Mouse (Mus musculus) megakaryocyte, adult 5-6 weeks (primary cell): ENCODE measurements around the gene Liph. TPM values are rescaled to one million over a fixed set of nuclear protein-coding genes. Genes with fewer than 3 reads are reported as not detected.
A peak's percentile ranks its signal among the peaks of the same experiment; 100 is the strongest.
"Not testable (repeated sequence)": the region's sequence is repeated elsewhere in the genome, so short reads cannot be mapped to it uniquely, and the experiment has no call there.

ENCODE experiments used
- ATAC-seq: 2 replicates; pipeline ENCODE4 v1.8.0; 2016; ENCODE audit warnings: mild to moderate bottlenecking, inconsistent platforms; ENCODE audit not compliant: poor library complexity, severe bottlenecking
- total RNA-seq, 2 experiments: library from RNA; stranded (forward) in 1 of 2; stranded (reverse) in 1 of 2; fragments of 153-499, 151-499 nt in 1 of 2; fragments of 221-1000, 200-1000 nt in 1 of 2; gene quantifications; 2 replicates each; pipeline versions ENCODE4 v1.2.3 to v1.2.4; 2015 to 2017

The Liph gene
- total RNA-seq (2015) (not detected in 2 replicates), total RNA-seq (2017) (0.84 TPM in 1 of 2 replicates, not detected in the other)

DNA sequence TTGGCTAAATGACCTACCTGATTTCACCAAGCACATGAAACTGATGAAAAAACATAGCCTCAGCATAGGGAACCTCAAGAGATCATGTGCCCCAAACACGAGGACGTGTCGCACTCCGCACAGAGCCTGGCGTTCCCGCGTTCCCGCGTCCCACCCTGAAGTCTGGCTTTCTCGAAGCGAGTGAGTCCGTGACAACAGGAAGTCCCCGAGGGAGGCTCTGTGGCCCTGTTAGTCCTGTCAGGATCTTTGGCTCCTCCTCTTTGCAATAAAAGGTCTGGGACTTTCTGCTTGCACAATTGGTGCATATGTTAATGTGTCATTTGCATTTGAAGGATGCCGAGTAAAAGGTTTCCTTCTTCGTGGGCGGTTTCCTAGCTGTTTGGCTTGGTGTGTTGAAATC lies at the start of gene Liph:
TSS of gene Liph (minus strand) at position 360 of the 400 bp plus-strand sequence.
- ATAC-seq = peak; percentile 74

DNA sequence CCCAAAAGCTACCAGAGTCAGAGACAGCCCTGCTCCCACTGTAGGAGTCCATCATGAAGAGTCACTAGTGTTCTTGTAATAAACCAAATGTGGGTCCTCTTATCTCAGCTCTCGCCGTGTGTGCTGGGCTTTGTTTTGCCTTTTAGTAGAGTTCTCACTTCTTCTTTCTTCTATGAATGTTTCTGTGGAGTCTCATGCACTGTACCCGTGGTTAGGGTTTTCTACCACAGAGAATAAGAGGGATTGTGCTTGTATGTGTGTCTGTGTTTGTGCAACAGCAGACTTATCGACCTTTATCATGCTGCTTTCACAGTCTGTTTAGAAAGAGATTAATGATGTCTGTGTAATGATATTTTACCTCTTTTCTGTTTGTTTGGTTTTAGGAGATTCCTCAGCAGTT lies 48.4 kb upstream of the Liph start:
- ATAC-seq = peak; percentile 52; the same call in 1 of the 2 replicates

DNA sequence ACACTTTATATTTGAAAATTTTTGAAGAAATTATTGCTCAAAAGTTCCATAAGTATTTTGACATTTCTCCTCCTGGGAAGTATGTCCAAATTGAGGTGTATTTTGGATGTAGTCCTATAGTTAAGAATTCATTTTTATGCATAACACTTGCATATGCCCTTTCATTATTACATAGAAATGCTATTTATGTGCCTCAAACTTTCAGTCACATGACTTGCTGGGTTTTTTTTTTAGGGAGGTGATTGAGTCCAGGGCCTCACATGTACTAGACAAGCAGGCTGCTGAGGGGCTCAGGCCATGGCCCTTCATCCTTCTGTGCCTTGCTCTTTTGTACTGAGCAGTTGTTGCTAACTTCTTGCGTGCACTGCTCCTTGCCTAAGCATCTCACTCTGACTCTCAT lies 44.5 kb upstream of the Liph start:
- no peak for ATAC-seq

DNA sequence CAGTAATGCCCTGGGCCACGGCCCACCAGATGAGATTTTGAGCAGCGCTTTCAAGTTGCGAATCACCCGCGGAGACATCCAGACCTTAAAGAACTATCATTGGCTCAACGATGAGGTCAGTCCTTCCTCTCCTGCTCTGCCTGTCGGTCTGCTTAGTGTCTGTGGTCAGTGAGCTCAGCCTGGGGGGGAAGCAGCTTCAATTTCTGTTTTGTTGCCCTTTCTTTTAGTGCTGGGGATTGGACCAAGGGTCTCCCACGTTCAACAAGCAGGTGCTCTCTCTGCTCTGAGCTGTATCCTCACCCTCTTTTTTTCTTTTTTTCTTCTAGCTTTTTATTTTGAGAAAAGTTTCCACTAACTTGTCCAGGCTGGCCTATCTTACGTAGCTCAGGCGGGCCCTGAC lies 43.1 kb upstream of the Liph start:
- ATAC-seq = no peak

DNA sequence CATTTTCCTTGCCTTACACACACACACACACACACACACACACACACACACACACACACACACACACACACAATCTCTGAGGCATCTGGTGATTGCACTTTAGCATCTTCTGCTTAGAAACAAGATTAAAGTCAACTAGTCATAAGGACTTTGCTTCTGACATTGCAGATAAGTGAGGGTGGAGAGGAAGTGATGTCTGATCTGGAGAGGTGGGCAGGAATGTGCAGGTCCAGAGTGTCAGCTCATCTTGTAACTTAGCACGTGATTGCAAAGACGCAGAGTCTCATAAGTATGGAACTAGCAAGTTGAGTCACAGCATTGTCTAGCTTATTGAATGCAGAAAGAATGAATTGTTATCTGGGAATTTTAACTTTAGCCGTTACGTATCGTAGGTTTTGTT lies 32.0 kb upstream of the Liph start:
- no peak for ATAC-seq

DNA sequence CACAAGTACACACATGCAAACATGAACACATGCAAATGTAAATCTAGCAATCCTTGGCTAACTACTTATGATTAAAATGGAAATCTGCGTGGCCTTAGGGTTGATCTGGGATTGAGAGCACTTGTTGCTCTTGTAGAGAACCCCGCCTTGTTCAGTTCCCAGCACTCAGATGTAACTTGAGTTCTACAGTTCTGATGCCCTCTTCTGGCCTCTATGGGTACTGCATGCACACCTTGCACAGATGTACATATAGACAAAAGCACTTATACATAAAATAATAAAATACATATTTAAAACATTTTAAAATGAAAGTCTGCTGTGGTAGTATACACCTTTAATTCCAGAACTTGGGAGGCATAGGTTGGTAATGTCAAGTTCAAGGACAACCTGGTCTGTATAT lies 26.7 kb upstream of the Liph start:
- ATAC-seq = no peak

DNA sequence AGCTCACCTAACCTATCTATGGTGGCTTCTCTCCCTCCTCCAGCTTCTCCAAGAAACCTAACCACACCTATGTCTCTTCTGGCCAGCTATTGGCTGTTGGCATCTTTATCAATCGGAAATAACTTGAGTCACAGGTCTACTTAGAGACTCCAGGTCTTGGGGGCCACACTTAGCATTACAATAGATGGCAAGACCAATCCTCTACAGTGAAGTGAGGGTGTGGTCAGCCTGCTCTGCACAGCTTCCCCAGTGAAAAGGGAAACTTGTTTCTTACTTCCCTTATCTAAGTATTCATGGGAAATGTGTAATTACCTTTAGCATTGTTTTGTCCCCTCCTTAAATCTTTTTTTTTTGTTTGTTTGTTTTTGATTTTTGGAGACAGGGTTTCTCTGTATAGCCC lies 20.1 kb upstream of the Liph start:
- ATAC-seq = peak; percentile 93

DNA sequence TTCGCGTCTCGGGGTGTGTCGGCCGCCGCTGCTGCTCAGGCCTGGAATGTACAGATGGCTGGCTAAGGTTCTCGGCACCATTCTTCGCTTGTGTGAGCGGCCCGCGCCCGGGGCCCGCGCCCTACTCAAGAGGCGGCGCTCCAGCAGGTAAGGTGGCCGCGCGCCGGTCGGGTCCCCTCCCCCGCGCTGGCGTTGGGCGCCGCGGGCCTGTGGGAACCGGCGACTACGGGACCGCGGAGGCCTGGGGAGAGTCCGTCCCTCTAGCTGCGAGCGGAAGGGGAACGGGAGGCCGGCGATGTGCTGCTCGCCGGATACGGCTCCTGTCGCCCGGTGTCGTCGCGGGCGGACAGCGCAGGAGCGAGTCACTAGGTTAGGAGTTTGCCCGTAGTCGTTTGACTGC lies 14.1 kb upstream of the Liph start:
- ATAC-seq = peak; percentile 62

DNA sequence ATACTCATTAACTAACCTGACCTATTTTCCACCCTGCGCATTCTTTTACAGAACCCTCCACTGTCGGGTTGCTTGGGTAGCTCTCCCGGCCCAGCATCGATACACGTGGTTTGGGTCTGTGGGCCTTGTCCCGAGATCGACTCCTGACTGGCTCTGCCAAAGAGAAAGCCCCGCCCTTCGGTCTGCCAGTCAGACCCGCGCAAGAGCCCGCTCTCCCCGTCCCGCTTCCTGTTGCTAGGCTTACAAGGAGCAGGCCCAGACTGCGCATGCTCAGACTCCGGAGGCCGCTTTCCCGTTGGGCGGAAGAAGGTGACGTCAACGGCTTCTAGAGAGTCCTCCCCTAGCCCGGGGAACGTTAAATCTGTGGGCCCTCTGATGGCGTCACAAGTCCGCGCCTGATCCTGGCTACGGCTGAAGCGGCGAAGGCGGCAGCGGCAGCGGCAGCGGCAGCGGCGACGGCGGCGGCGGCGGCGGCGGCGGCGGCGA lies 13.7 kb upstream of the Liph start, which contains the start of gene Senp2:
TSS of gene Senp2 (plus strand) at position 386 of the 486 bp plus-strand sequence.
- ATAC-seq = peak; percentile 96

DNA sequence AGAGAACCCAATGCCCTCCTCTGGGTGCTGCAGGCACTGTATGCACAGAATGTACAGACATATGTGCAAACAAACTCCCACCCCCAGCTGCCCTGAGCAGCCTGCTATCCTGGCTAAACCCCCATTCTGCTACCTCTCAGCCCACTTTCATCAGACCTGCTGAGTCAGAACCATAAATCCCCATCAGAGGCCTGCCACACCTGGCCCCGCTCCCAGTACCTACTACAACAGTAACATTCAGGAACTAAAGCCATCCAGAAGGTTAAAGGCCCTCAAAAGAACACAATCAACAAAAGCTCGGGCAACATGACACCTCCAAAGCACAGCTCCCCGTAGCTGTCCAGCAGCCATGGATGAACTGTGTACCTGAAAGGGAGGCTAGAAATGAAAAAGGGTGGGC lies 6.1 kb upstream of the Liph start:
- ATAC-seq = no peak

DNA sequence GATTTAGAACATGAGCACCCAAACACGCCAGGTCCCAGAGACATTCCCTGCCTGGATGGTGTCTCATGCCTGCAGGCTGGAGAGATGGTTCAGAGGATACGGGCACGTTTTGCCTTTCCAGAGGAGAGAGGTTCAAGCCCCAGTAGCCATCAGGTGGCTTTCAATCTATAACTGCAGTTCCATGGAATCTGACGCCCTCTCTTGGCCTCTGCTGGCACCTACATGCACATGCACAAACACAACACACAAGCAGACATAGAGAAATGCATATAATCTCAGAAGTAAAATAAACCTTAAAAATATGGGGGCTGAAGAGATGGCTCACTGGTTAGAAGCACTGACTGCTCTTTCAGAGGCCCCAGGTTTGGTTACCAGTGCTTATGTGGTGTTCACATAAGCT lies 5.7 kb upstream of the Liph start:
- no peak for ATAC-seq

DNA sequence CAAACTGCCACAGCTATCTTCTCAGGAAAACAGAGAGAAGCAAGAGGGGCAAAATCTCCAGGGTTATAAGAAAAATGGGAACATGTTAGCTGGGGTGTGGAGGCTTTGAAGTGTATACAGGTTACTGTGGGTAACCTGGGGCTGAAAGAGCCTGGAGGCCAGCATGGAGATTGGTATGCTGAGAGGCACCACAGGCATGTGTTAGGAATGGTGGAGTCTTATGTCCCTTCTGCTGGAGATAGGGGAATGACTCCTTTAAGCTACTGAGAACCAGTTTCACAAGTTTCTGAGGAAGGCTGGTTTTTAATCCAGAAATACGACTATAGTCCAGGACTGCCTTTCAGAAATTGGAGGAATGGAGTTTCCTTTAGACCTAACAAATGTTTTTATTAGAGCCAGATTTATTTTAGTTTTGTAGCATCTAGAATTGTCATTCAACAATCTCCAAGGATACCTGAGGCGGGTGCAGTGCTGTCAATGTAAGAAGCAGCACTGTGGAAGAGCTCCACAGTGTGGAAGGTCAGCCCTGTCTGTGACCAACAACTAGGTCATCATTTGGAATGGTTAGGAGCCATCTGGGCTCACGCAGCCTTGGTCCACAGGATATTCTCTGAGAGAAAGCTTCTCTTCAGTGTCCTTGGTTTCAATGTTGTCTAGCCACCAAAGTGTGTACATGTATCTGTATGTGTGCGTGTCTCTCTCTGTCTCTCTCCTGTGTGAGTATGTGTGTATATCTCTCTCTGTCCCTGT lies 4.7 kb upstream of the Liph start:
- ATAC-seq = no peak

DNA sequence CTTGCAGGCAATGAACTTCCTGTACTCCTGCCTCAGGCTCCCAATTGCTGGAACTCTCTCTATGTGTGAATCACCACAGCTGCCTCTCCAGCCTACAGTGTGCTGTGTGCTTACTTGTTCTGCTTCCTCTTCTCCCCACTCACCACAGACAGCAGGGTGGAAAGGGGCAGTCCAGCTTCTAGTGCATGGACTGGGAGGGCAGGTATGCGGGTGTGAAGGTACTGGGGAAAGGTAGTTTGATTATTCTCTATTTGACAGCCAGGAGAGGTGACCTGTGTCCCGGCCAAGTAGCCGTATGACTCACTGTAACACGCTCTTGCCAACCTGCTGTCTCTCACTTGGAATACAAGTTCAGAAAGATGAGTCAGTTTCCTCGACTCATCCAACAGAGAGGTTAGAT lies 2.6 kb upstream of the Liph start:
- ATAC-seq = no peak

DNA sequence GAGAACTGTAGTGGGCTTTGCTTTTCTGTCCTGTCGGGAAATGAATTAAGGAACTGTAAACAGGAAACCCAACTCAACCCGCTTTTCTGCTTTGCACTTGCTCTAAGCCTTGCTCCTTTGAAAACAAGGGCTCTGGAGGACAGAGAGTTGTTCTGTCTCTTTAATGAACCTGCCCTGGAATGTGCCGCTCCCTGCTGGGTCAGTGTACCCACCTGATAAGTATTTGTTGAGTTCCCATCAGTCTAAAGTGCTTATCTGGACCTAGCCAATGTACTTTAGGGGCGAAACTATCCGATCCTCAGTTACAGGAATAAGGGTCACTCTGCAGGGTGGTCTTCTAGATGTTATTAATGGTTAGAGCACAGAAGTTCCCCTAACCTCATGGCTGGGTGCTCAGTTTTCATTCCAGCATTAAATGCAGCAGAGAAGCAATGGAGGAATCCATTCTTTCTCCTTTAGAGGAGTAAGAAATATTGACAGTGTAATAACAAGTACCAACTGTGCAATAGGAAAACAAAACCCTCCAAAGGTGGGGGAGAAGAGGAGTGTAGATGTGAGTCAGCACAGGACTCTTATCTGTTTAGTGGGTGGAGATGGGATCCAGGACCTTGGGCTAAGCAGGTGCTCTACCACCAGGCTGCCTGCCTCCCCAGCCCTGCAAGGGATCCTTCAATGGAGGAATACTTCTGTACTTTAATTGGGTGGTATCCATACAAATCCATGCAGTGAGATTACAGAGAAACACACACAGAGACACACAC lies 1.6 kb upstream of the Liph start:
- ATAC-seq = no peak

DNA sequence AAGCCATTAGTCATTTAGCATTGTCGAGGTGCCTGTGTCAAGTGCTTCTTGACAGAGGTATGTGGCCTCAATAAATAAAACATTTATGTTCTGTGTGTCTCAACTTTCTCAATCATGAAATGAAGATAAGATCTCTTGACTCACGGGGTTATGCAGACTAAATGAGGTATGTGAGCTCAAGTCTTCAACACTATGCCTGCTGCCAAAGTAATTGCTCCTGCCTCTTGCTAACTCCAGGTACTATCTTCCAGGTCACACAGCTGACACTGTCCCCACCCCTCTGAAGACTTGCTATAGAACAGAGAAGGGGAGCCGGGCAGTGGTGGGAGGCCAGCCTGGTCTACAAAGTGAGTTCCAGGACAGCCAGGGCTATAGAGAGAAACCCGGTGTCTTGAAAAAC lies 939 bp upstream of the Liph start:
- no peak for ATAC-seq

DNA sequence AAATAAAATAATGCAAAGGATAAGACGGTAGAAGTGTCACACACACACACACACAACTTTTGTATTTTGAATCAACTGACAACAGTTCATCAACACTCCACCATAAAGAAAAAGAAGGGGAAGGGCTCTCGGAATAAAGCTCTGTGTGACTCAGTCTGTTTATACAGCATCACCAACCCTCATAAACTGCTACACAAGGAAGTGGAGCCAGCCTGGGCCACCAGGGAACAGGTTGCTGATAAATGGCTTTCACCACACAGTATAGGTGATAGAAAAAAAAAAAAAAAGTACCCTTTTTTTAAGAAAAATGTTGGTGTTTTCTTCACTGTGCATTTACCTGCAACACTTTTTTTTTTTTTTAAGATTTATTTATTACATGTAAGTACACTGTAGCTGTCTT lies 3.7 kb downstream of the Liph start:
- ATAC-seq = no peak

DNA sequence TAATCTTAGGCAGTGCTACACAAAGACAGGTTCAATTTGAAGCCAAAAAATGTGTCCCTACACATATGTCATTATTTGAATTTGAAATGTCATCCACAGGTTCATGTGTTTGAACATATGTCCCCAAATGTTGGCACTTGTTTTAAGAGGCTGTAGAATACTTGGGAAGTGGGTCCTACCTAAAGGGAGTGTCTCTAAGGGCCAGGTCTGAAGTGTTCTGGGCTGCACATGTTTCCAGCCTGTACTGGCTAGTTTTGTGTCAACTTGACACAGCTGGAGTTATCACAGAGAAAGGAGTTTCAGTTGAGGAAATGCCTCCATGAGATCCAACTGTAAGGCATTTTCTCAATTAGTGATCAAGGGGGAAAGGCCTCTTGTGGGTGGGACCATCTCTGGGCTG lies 4.6 kb downstream of the Liph start:
- ATAC-seq = not testable (repeated sequence)

DNA sequence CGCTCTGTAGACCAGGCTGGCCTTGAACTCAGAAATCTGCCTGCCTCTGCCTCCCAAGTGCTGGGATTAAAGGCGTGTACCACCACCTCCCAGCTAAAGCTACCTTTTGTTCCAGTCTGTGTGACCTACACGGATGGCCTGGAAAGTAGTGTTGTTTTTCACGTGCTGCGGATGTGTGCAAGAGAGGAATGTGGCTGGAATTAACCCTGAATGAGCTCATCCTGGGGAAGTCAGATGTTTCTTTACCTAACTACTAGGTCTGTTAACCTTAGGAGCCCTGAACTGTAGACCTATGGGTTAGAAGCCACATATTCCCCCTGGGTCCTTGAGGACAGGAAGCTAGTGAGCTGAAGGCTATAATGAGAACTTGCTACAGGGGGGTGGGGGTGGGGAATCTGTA lies 7.5 kb downstream of the Liph start:
- no peak for ATAC-seq

DNA sequence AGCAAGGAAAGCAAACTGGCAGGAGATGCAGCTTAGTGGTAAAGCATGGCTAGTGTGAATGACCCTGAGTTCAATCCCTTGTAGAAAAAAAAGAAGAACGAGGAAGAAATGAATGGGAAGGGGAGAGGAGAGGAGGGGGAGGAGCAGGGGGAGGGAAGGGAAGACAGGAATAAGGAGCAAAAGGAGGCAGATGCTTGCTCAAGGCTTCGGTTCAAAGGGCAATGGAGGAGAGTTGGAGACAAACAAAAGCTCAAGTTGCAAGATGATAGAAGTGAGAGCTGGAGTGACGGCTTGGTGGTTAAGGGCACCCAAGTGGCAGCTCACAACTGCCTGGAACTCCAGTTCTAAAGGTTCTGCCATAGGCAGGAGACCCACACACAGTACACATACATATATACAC lies 9.3 kb downstream of the Liph start:
- no peak for ATAC-seq

DNA sequence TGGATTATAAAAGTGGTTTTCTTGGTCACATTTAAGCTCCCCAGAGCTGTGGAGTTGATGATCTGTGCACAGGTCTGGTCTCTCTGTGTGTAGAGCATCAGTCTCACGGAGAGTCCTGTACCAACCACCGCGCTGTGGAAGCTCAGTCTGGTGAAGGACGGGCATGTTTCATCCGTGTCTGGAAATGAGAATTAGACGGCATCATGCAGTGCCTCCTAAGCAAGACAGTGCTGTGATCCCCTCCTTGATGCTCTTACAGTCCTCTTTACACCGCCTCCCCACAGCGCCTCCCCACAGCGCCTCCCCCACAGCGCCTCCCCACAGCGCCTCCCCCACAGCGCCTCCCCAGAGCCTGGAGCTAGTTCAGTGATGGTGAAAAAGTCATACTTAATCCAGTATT lies 11.4 kb downstream of the Liph start:
- ATAC-seq = no peak

DNA sequence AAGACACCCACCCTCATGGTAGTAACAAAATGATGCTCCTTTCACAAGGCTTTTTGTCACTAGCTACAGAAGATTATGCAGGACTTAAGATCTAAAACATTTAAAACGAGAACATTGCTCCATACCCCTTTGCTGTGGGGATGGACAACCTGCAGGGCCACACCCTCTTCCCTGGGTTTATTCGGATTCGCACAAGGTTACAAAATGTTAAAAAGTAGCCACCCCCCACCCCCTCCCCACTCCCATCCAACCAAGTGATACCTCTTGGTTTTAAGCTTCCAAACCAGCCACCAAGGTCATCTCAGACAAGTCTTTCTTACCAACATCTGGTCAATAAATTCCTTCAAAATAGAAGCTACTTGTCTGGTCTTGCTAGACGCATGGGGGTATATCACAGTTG lies 11.9 kb downstream of the Liph start:
- ATAC-seq = no peak

DNA sequence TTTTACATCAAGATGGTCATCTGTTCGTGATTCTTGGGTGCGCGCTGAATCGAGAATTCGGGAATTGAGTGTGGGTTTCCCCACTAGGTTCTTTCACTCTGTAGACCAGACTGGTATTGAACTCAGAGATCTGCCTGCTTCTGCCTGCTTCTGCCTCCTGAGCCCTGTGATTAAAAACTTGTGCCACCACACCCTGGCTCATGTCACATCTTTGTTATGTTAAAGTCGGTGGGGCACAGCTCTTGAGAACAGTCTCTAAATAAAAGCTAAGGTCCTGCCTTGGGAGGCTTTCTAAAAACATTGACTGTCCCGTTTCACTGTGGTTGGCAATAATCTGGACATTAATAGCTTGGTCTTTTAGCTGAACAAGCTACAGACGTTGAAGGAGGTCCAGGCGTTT lies 12.3 kb downstream of the Liph start:
- ATAC-seq = no peak
